In genomic region chr11:54068520-54069371, GRCm38 (mm10) we compare ENCODE assay signal across 7 mouse cellular contexts. TPM values are rescaled to one million over a fixed set of nuclear protein-coding genes. Genes with fewer than 3 reads are reported as not detected.
DNase-seq lines count a peak whose midpoint lies in the region; ATAC-seq and TF ChIP-seq lines count a peak whose summit lies in the region.

Gene Pdlim4, minus strand, starts transcription at chr11:54069014.

- H3K36me3 ChIP-seq in thymus, adult 2 months (ENCODE audit: control insufficient read depth, insufficient read depth, low read length): no peaks in the 10 kb centered on the region
- H3K36me3 ChIP-seq in heart, embryonic 12.5 days: no peaks in the 10 kb centered on the region
- H3K36me3 ChIP-seq in macrophage (ENCODE audit: inconsistent target): peaks cover under 1% of the 10 kb centered on the region; the same call in 1 of the 2 replicates

- H3K9ac ChIP-seq in heart, embryonic 12.5 days: peak within 1 kb of the TSS; percentile 69

- no peak for TF ChIP-seq CTCF in thymus, adult 2 months (IDR thresholded peaks at IDR 0.05; ENCODE audit: borderline replicate concordance, control insufficient read depth, extremely low read depth, insufficient read depth, low read length, poor library complexity)

- H3K79me2 ChIP-seq in macrophage (ENCODE audit: inconsistent target): peaks cover 29% of the 10 kb centered on the region; the same call in 1 of the 2 replicates

- H3K4me1 ChIP-seq in thymus, adult 2 months (replicated peaks; ENCODE audit: control insufficient read depth, insufficient read depth, low read length): peaks cover 60% of the 10 kb centered on the region
- peaks cover 54% of the 10 kb centered on the region for H3K4me1 ChIP-seq in heart, embryonic 12.5 days (replicated peaks)

- H3K27me3 ChIP-seq in thymus, adult 2 months (ENCODE audit: control insufficient read depth, insufficient read depth, low read length): peaks cover 11% of the 10 kb centered on the region; the same call in 1 of the 2 replicates
- H3K27me3 ChIP-seq in heart, embryonic 12.5 days (replicated peaks): peaks cover 74% of the 10 kb centered on the region

- no peaks in the 10 kb centered on the region for H3K9me3 ChIP-seq in heart, embryonic 12.5 days (replicated peaks)

- peak; percentile 34 for ATAC-seq in heart, embryonic 12.5 days (ENCODE audit: insufficient number of reproducible peaks, low FRiP score)

- WGBS in thymus, adult 2 months: 3% methylated on average over 61 of the region's 61 CpGs
- WGBS in heart, embryonic 12.5 days: 2% methylated on average over 51 of the region's 61 CpGs
- 7% methylated on average over 60 of the region's 61 CpGs for WGBS in large intestine, adult 2 months
- 3% methylated on average over 31 of the region's 61 CpGs for WGBS in macrophage (ENCODE audit: missing documents)

- H3K27ac ChIP-seq in thymus, adult 2 months (ENCODE audit: control insufficient read depth, insufficient read depth, low read length): no peak within 1 kb of the TSS
- H3K27ac ChIP-seq in heart, embryonic 12.5 days (ENCODE audit: poor library complexity, severe bottlenecking): no peak within 1 kb of the TSS
- peak within 1 kb of the TSS; percentile 74 for H3K27ac ChIP-seq in macrophage

- no peak for DNase-seq in thymus, adult 2 months
- no peak for DNase-seq in thymus, adult 18-20 months
- peak; percentile 90 for DNase-seq in embryo, embryonic 11 days
- no peak for DNase-seq in large intestine, adult 2 months (ENCODE audit: low read depth, low spot score)
- peak; percentile 66 for DNase-seq in yolk sac, embryonic 10.5 days (ENCODE audit: low spot score)

- H3K4me2 ChIP-seq in heart, embryonic 12.5 days: peak within 1 kb of the TSS; percentile 76

- TF ChIP-seq POLR2A in thymus, adult 2 months (IDR thresholded peaks at IDR 0.05; ENCODE audit: control insufficient read depth, extremely low read depth, insufficient read depth, low read length, poor library complexity): no peak

- peak within 1 kb of the TSS; percentile 50 for H3K4me3 ChIP-seq in thymus, adult 2 months (ENCODE audit: control insufficient read depth, insufficient read depth, low read length)
- H3K4me3 ChIP-seq in heart, embryonic 12.5 days: peak within 1 kb of the TSS; percentile 55
- peak within 1 kb of the TSS; percentile 50 for H3K4me3 ChIP-seq in macrophage (ENCODE audit: inconsistent target)

RNA-seq across cellular contexts. Expression of gene Pdlim4, which starts in this region (rescaled TPM):
- polyA plus RNA-seq in thymus, adult 2 months (2012; rRNA removed): 51.8 and 62.0 TPM in 2 replicates
- polyA plus RNA-seq in heart, embryonic 12.5 days (2016; fragmentation: Nextera tagmentation; extraction: Ambion mirVana): 7.1 and 7.3 TPM in 2 replicates
- polyA plus RNA-seq in large intestine, adult 2 months (2012; rRNA removed): 20.1 and 23.6 TPM in 2 replicates
- 10 to 100 TPM; 13.2 to 89.9 (median 45.3) TPM for total RNA-seq in macrophage (2018; cell fraction: chromatin; rRNA removed)
- total RNA-seq in macrophage (2018; cell fraction: cytosol; rRNA removed): 10 to 100 TPM; 32.2 to 67.7 (median 41.7) TPM
- 10 to 100 TPM; 15.0 to 75.9 (median 36.0) TPM for total RNA-seq in macrophage (2018; cell fraction: nucleus; rRNA removed)
- polyA plus RNA-seq in macrophage (2018): 33.9 to 78.0 TPM (median 67.8 TPM) in 3 replicates

Comparison
In these comparisons a context has a peak if more than half of its experiments do, and no peak if none do; other contexts are left out.
1. DNase-seq: peak in embryo, embryonic 11 days (single experiment) and yolk sac, embryonic 10.5 days (single experiment); none in thymus, adult 2 months (single experiment), thymus, adult 18-20 months (0 of 2) and large intestine, adult 2 months (single experiment).
2. Peak in every context shown above with its lines, with median percentiles within 50 percentile points of each other: H3K4me3 ChIP-seq.